33 mouse cellular contexts compared by ENCODE assay signal in genomic region chr1:167208816-167209215, GRCm38 (mm10).
DNase-seq lines count a peak whose midpoint lies in the region; ATAC-seq and TF ChIP-seq lines count a peak whose summit lies in the region.
"Had no signal": no experiment of that assay in that cellular context is flagged by ENCODE, and none has a peak within 500 bp of the region (broad histone marks: within the 10 kb centered on the region; RNA-seq: fewer than 3 reads in every experiment).

No protein-coding gene starts in this region.

- peak; percentile 30; the same call in 1 of the 2 replicates for TF ChIP-seq CTCF in midbrain, postnatal 0 days (IDR thresholded peaks at IDR 0.05)

- H3K27ac ChIP-seq in hindbrain, embryonic 10.5 days, result peak overlapping the region; percentile 25; the same call in 1 of the 2 replicates
- H3K27ac ChIP-seq in hindbrain, embryonic 11.5 days (ENCODE audit: low read depth, low read length), result no peak overlapping the region
- no peak overlapping the region for H3K27ac ChIP-seq in midbrain, postnatal 0 days (ENCODE audit: low read depth, low read length)
- H3K27ac ChIP-seq: embryonic facial prominence, embryonic 10.5 days; embryonic facial prominence, embryonic 15.5 days; hindbrain, embryonic 15.5 days; intestine, embryonic 15.5 days; kidney, postnatal 0 days; limb, embryonic 10.5 days; limb, embryonic 15.5 days; liver, embryonic 14.5 days; neural tube, embryonic 13.5 days had no signal

- H3K4me2 ChIP-seq in hindbrain, embryonic 11.5 days (replicated peaks; ENCODE audit: low read depth, low read length), result no peak overlapping the region
- H3K4me2 ChIP-seq in midbrain, postnatal 0 days (ENCODE audit: low read depth, low read length, poor library complexity, severe bottlenecking), result no peak overlapping the region
- H3K4me2 ChIP-seq: embryonic facial prominence, embryonic 15.5 days; heart, embryonic 12.5 days; hindbrain, embryonic 15.5 days; intestine, embryonic 15.5 days; limb, embryonic 15.5 days; neural tube, embryonic 13.5 days had no signal

- H3K4me1 ChIP-seq in hindbrain, embryonic 10.5 days (replicated peaks), result peaks cover 8% of the 10 kb centered on the region
- H3K4me1 ChIP-seq in hindbrain, embryonic 11.5 days (replicated peaks; ENCODE audit: control insufficient read depth, insufficient read depth, low read length), result no peaks in the 10 kb centered on the region
- no peaks in the 10 kb centered on the region for H3K4me1 ChIP-seq in midbrain, postnatal 0 days (ENCODE audit: insufficient read depth, low read length)
- H3K4me1 ChIP-seq: embryonic facial prominence, embryonic 10.5 days; embryonic facial prominence, embryonic 15.5 days; heart, embryonic 12.5 days; hindbrain, embryonic 15.5 days; intestine, embryonic 15.5 days; limb, embryonic 10.5 days; limb, embryonic 15.5 days had no signal

- WGBS in hindbrain, embryonic 10.5 days, result 35% methylated on average over 4 of the region's 4 CpGs
- WGBS in hindbrain, embryonic 11.5 days, result 34% methylated on average over 4 of the region's 4 CpGs
- WGBS in midbrain, postnatal 0 days, result 25% methylated on average over 4 of the region's 4 CpGs

- DNase-seq in cerebellum, postnatal 14 days, result peak; percentile 30 to 52
- DNase-seq in cerebellum, adult 11 months, result no peak
- no peak for DNase-seq in hindbrain, embryonic 10.5 days (ENCODE audit: low spot score)
- DNase-seq in hindbrain, embryonic 11.5 days (ENCODE audit: low spot score), result no peak
- DNase-seq in retina, postnatal 1 day, result peak; percentile 22
- no peak for DNase-seq in retina, embryonic 14.5 days (ENCODE audit: low spot score)
- DNase-seq in midbrain, postnatal 0 days (ENCODE audit: low spot score), result peak; percentile 26
- no peak for DNase-seq in urinary bladder, postnatal 36 days (ENCODE audit: low spot score in 2 of 2)
- DNase-seq: adrenal gland, postnatal 10 days; cerebellum, adult 18-20 months; gastrocnemius, postnatal 25 days; heart, adult 18-20 months; heart, postnatal 4 days; kidney, adult 8-10 months; kidney, postnatal 4 days; lung, adult 2 months; lung, postnatal 10 days; right cerebral cortex, adult 18-20 months; spleen, adult 18-20 months; thymus, adult 18-20 months; thymus, postnatal 25 days had no signal

- no peaks in the 10 kb centered on the region for H3K36me3 ChIP-seq in hindbrain, embryonic 10.5 days
- H3K36me3 ChIP-seq in hindbrain, embryonic 11.5 days (ENCODE audit: control insufficient read depth, insufficient read depth, low read length), result no peaks in the 10 kb centered on the region
- no peaks in the 10 kb centered on the region for H3K36me3 ChIP-seq in midbrain, postnatal 0 days (ENCODE audit: insufficient read depth, low read length)
- H3K36me3 ChIP-seq: embryonic facial prominence, embryonic 10.5 days; embryonic facial prominence, embryonic 15.5 days; heart, embryonic 12.5 days; hindbrain, embryonic 15.5 days; intestine, embryonic 15.5 days; limb, embryonic 10.5 days; limb, embryonic 15.5 days; neural tube, embryonic 13.5 days had no signal

- H3K4me3 ChIP-seq in hindbrain, embryonic 10.5 days, result no peak overlapping the region
- no peak overlapping the region for H3K4me3 ChIP-seq in hindbrain, embryonic 11.5 days (ENCODE audit: low read depth, low read length)
- no peak overlapping the region for H3K4me3 ChIP-seq in midbrain, postnatal 0 days (ENCODE audit: low read depth, low read length)
- H3K4me3 ChIP-seq: embryonic facial prominence, embryonic 10.5 days; embryonic facial prominence, embryonic 15.5 days; heart, embryonic 12.5 days; hindbrain, embryonic 15.5 days; intestine, embryonic 15.5 days; limb, embryonic 10.5 days; limb, embryonic 15.5 days; myocyte; neural tube, embryonic 13.5 days had no signal

- no peak for ATAC-seq in hindbrain, embryonic 11.5 days (ENCODE audit: low FRiP score)
- no peak for ATAC-seq in midbrain, postnatal 0 days (ENCODE audit: low FRiP score)
- ATAC-seq: intestine, embryonic 15.5 days; Patski had no signal

- no peak overlapping the region for H3K9ac ChIP-seq in hindbrain, embryonic 11.5 days (ENCODE audit: low read depth, low read length)
- H3K9ac ChIP-seq in midbrain, postnatal 0 days (replicated peaks; ENCODE audit: low read length, poor library complexity, severe bottlenecking), result no peak overlapping the region
- H3K9ac ChIP-seq: embryonic facial prominence, embryonic 15.5 days; heart, embryonic 12.5 days; hindbrain, embryonic 15.5 days; intestine, embryonic 15.5 days; limb, embryonic 15.5 days; liver, embryonic 14.5 days; neural tube, embryonic 13.5 days had no signal

- H3K27me3 ChIP-seq in hindbrain, embryonic 10.5 days (ENCODE audit: insufficient read depth, poor library complexity, severe bottlenecking), result no peaks in the 10 kb centered on the region
- no peaks in the 10 kb centered on the region for H3K27me3 ChIP-seq in hindbrain, embryonic 11.5 days (ENCODE audit: control insufficient read depth, insufficient read depth, low read length)
- no peaks in the 10 kb centered on the region for H3K27me3 ChIP-seq in midbrain, postnatal 0 days (ENCODE audit: insufficient read depth, low read length)
- H3K27me3 ChIP-seq: embryonic facial prominence, embryonic 15.5 days; heart, embryonic 12.5 days; hindbrain, embryonic 15.5 days; intestine, embryonic 15.5 days; limb, embryonic 15.5 days; neural tube, embryonic 13.5 days had no signal

- H3K9me3 ChIP-seq in hindbrain, embryonic 10.5 days, result no peaks in the 10 kb centered on the region
- H3K9me3 ChIP-seq in hindbrain, embryonic 11.5 days (ENCODE audit: control insufficient read depth, low read length), result no peaks in the 10 kb centered on the region
- no peaks in the 10 kb centered on the region for H3K9me3 ChIP-seq in midbrain, postnatal 0 days (ENCODE audit: low read length)
- H3K9me3 ChIP-seq: embryonic facial prominence, embryonic 10.5 days; embryonic facial prominence, embryonic 15.5 days; heart, embryonic 12.5 days; hindbrain, embryonic 15.5 days; intestine, embryonic 15.5 days; limb, embryonic 10.5 days; limb, embryonic 15.5 days; neural tube, embryonic 13.5 days had no signal

Comparison
In these comparisons a context has a peak if more than half of its experiments do, and no peak if none do; other contexts are left out.
1. DNase-seq: peak in cerebellum, postnatal 14 days (2 of 2), retina, postnatal 1 day (single experiment) and midbrain, postnatal 0 days (single experiment); none in cerebellum, adult 11 months (single experiment), hindbrain, embryonic 10.5 days (single experiment), hindbrain, embryonic 11.5 days (single experiment), retina, embryonic 14.5 days (single experiment) and urinary bladder, postnatal 36 days (0 of 2).